Mouse (Mus musculus) spleen, postnatal 36 days (tissue): ENCODE measurements around the gene Mipol1.

ENCODE experiments used
- DNase-seq, 2 experiments: peaks; one replicate each; pipeline ENCODE4 v3.0.0; 2022; ENCODE audit warnings: low spot score in 2 of 2, mixed read lengths in 1 of 2

Gene Mipol1

GRCm38 (mm10) chr12:57243671-57244495, 13.7 kb downstream of the Mipol1 start:
- DNase-seq: peak; percentile 18 to 30

GRCm38 (mm10) chr12:57258572-57258971, 28.3 kb downstream of the Mipol1 start:
- DNase-seq: no peak

- no peak for DNase-seq
Observed at GRCm38 (mm10) chr12:57275456-57275855, 45.2 kb downstream of the Mipol1 start.

- DNase-seq: no peak
Observed at GRCm38 (mm10) chr12:57281155-57282114, 51.2 kb downstream of the Mipol1 start.

- no peak for DNase-seq
Observed at GRCm38 (mm10) chr12:57285303-57286059, 55.3 kb downstream of the Mipol1 start.

GRCm38 (mm10) chr12:57307337-57307736, 77.1 kb downstream of the Mipol1 start:
- DNase-seq: no peak

- DNase-seq: no peak
Observed at GRCm38 (mm10) chr12:57307748-57308147, 77.5 kb downstream of the Mipol1 start.

- DNase-seq: no peak
Observed at GRCm38 (mm10) chr12:57339053-57339452, 108.8 kb downstream of the Mipol1 start.

- no peak for DNase-seq
Observed at GRCm38 (mm10) chr12:57340111-57340510, 109.9 kb downstream of the Mipol1 start.

GRCm38 (mm10) chr12:57362732-57363131, 132.5 kb downstream of the Mipol1 start:
- DNase-seq: no peak

- no peak for DNase-seq
Observed at GRCm38 (mm10) chr12:57364027-57364426, 133.8 kb downstream of the Mipol1 start.

- no peak for DNase-seq
Observed at GRCm38 (mm10) chr12:57371790-57372547, 141.7 kb downstream of the Mipol1 start.

GRCm38 (mm10) chr12:57382797-57383196, 152.6 kb downstream of the Mipol1 start:
- no peak for DNase-seq

GRCm38 (mm10) chr12:57387588-57388292, 157.5 kb downstream of the Mipol1 start:
- DNase-seq: no peak

GRCm38 (mm10) chr12:57399547-57399946, 169.3 kb downstream of the Mipol1 start:
- no peak for DNase-seq

- DNase-seq: no peak
Observed at GRCm38 (mm10) chr12:57400186-57400585, 170.0 kb downstream of the Mipol1 start.

GRCm38 (mm10) chr12:57401126-57401525, 170.9 kb downstream of the Mipol1 start:
- no peak for DNase-seq

- DNase-seq: no peak
Observed at GRCm38 (mm10) chr12:57402360-57402759, 172.1 kb downstream of the Mipol1 start.

GRCm38 (mm10) chr12:57409976-57410375, 179.7 kb downstream of the Mipol1 start:
- DNase-seq: no peak

GRCm38 (mm10) chr12:57413833-57414232, 183.6 kb downstream of the Mipol1 start:
- no peak for DNase-seq
